Comparison of ENCODE assay signal across 13 mouse cellular contexts in the genomic region with DNA sequence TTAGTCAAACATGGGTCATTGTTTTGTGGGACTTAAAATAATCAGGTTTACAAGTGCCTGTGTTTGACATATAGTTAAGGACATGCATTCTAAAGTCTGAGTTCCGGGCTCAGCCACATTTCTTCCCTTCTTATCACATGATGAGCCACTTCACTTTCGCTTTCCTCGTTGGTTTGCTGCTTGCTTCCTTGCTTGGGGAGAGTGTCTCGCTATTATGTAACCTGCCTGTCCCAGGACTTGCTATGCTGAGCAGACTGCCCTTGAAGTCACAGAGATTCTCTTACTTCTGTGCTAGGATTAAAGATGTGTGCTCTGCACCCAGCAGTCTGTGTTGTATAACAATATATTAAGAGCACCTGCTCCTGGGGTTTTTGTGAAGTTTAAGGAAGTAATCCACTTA.
"Had no signal": no experiment of that assay in that cellular context is flagged by ENCODE, and none has a peak within 500 bp of the region (broad histone marks: within the 10 kb centered on the region; RNA-seq: fewer than 3 reads in every experiment).

No protein-coding gene starts in this region.

- H3K9me3 ChIP-seq: limb, embryonic 10.5 days; liver, embryonic 13.5 days; midbrain, embryonic 10.5 days; neural tube, embryonic 12.5 days had no signal

- H3K9ac ChIP-seq: liver, embryonic 13.5 days; liver, postnatal 0 days; neural tube, embryonic 12.5 days had no signal

- H3K27me3 ChIP-seq: liver, embryonic 13.5 days; neural tube, embryonic 12.5 days had no signal

- ATAC-seq: liver, postnatal 0 days had no signal

- DNase-seq: kidney, adult 2 months; kidney, postnatal 25 days; liver, embryonic 13.5 days; liver, postnatal 0 days; midbrain, embryonic 14.5 days; right cerebral cortex, postnatal 4 days; spleen, adult 18-20 months; thymus, adult 18-20 months; thymus, postnatal 25 days had no signal

- H3K4me2 ChIP-seq: liver, embryonic 13.5 days; neural tube, embryonic 12.5 days had no signal

- H3K27ac ChIP-seq: left cerebral cortex, adult 2 months; limb, embryonic 10.5 days; liver, embryonic 13.5 days; midbrain, embryonic 10.5 days; neural tube, embryonic 12.5 days had no signal

- H3K4me1 ChIP-seq: limb, embryonic 10.5 days; liver, embryonic 13.5 days; midbrain, embryonic 10.5 days; neural tube, embryonic 12.5 days had no signal

- H3K36me3 ChIP-seq: limb, embryonic 10.5 days; liver, embryonic 13.5 days; midbrain, embryonic 10.5 days; neural tube, embryonic 12.5 days had no signal

- H3K4me3 ChIP-seq: left cerebral cortex, adult 2 months; limb, embryonic 10.5 days; liver, embryonic 13.5 days; midbrain, embryonic 10.5 days; neural tube, embryonic 12.5 days had no signal
